Mouse (Mus musculus) lung, postnatal 10 days (tissue): ENCODE measurements around the gene Mettl9.

ENCODE experiments used
- DNase-seq: peaks from one replicate; pipeline ENCODE4 v3.0.0; 2021

Gene Mettl9

DNA sequence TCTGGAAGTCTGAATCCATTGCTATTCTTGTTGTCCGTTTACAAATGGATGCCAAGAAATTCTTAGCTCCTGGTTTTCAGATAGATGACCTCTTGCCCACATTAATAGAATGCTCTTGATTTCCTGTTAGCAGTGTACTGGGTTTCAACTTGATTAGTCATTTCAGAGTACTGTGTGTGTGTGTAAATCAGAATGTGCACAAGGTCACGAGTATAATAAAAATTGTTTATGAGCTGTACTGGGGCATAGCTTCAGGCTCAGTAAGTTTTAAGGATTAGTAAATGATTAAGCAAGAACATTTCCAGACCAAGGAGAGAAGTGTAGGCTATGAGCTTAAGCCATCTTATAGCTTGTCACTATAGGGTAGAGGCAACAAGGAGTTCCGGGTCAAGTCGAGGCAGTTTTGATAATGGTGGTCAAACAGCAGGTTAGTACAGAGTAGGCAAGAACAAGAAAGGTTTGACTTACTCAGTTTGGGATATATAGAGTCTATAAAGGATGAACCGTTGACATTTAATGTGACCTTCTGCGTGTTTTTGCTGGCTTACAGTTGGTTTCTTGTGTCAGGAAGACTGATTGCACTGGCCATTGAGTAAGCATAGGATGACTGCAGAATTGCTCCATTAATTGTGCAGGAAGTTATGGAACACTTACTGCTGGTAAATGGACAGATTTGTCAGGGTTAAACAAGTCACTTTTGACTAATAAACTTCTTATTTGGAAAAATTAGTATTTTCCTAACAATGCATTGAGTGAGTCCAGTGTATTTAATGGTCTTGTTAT, 11.6 kb downstream of the Mettl9 start:
- DNase-seq: no peak

DNA sequence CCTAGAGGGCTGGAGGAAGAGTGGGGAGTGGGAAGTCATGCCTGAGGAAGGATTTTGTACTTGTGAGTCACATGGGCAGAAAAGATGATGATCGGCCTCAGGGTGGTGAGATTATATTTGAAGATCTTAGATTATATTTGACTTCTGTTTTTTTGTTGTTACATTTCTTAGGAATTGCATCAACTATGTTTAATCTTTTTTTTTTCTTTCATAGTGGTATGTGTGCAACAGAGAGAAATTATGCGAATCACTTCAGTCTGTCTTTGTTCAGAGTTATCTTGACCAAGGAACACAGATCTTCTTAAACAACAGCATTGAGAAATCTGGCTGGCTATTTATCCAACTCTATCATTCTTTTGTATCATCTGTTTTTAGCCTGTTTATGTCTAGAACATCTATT, 13.4 kb downstream of the Mettl9 start:
- DNase-seq: no peak

DNA sequence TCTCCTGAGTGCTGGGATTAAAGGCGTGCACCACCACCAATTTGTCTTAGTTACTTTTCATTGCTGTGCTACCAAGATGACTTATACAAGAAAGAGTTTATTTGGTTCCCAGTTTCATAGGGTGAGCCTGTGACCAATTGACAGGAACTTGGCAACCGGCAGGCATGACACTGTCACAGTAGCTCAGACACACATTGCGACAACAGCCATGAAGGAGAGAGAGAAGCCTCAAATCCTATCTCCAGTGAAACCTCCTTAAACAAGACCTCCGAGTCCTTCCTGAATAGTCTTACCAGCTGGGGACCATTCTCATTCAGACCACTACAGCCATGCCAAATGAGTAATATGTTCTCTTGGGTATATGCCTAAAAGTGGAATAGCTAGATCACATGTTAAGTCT, 18.8 kb downstream of the Mettl9 start:
- DNase-seq: peak; percentile 27

DNA sequence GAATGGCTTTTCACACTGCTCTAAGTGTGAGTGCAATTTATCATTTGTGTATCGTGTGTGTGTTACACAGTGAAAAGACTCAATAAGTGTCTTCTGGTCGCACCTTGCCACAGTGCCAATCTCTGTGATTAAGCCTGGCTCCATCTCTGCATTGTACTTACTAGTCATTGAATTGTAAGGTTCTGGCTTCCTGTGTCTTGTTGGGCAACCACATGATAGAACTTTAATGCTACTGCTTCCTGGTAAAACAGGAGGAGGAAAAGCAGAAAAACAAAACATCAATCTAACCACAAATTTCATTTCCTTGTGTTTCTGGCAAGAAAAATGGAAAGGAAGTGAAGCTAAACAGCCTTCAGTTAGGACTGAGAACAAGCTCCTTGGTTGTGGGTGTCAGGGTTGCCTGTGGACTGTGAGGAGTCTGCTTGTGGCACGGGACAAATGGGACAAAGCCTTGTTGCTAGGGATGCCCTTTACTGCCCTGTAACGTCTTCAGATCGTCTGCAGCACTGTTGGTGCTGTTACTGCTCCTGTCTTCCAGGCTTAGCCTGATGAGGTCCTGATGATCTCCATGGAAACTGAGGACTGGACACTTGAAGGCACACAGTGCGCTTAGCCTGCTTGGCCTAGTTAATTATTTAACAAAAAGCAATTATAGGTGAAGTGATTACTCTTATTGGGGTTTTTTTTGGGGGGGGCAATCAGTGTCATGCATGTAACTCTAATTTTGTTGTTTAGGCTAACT, 25.4 kb downstream of the Mettl9 start:
- DNase-seq: no peak

DNA sequence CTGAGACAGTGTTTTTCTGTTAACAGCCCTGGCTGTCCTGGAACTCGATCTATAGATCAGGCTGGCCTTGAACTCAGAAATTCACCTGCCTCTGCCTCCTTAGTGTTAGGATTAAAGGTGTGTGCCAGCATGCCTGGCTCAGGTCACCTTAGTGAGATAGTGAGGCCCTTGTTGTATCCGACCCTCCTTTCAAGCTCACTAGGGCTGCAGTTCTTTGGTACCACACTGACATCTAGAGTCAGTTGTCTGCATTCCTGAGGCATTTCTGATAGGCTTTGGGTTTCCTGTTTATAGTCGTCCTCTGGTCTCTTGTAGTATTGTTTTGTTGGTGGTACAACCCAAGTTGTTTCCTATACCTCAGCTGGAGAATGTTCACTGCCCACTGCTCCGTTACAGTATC, 30.1 kb downstream of the Mettl9 start:
- DNase-seq: peak; percentile 53

DNA sequence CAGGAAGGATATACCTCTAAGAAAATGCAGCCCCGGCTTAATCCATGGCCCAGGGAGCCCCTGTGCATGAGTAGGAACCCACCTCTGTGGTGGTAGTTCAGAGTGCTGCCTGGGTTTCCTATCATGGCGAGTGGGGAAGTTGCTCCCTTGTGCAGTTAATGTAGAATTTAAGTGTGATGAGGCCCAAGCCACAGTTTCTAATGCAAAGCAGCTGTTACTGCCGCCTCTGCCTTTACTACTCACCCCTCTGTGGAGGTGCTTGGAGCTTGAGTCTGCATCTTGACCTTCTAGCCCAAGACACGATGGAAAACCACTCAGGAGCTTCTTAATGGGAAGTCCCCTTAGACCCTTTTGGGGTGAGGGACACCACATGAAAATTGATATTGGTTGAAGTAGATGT, 37.0 kb downstream of the Mettl9 start:
- DNase-seq: no peak

DNA sequence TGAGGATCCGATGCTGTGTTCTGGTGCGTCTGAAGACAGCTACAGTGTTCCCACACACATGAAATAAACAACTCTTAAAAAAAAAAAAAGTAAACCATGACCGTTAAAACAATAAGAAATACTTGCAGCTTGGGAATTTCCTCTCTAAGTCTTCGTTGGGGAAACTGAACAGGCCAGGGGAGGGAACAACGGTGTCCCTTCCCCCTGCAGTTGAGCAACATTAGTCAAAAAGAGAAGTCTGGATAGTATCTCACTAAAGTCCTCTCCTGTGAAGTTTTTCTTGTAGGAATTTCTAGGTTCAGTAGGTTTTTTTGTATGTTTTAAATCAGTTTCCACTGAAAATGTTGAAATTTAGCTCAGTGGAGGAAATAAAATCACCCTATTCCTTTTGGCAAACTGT, 38.3 kb downstream of the Mettl9 start:
- no peak for DNase-seq

DNA sequence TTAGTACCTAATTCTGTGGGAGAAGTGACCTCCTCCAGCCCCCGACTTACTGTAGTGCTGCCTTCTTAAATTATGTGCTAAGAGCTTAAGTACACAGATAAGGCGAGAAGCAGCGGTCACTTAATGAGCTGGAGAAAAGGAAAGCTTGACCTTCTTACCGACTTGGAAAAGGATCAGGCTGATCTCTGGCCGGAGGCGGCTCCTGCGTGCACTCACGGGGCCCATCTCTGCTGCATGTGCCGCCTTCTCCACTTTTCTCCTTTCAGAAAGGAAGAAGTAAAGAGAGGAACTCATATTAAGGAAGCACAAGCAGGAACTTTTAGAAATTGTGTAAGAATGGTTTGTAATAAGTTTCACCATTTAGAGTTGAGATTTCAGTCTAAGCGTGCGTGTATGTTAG, 40.0 kb downstream of the Mettl9 start, which contains the start of gene Igsf6:
TSS of gene Igsf6 (minus strand) at position 292 of the 400 bp plus-strand sequence.
- peak; percentile 10 for DNase-seq

DNA sequence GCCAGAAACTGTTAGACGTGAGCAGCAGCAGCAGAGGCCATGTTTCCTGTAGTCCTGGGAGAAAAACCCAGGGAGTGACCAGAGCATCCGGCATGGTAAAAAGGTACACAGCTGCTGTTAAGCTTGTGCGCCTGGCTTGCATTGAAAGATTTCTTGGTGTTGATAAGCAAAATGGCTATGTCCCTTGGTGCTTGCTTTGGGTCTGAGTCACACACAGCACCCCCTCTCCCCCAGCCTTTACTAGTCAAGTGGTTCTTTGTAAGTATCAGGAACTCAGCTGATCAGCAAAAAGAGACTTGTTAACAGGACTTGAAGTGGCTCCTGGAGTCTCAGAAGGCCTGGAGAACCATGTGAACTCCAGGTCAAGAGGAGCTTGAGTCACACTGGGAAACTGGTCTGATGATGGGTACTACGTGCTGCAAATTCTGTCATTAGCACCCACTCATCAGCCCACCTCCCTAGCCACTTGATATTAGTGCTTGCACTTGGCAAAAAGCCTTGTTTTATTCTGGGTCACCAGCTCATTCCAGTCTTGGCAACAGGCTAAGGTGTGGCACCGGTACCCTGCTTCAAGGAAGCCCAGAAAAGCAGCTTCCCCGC, 40.7 kb downstream of the Mettl9 start:
- peak; percentile 20 for DNase-seq

DNA sequence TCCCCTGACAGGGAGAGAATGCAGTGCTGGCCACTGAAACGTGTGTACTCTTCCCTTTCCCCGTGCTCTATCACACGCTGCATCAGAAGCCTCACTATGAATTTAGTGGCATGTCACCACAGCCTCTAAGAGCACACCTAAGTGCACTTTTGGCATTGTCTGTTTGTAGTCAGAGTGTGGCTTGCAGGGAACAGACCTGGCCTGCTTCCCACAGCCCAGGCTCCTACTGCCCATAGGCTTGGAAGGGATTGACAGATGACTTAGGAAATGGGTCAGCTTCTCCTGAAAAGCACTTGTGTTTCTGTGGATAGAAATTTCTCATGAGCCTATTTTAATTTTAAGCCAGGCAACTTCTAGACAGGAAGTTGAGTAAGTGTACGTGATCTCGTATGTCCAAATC, 41.2 kb downstream of the Mettl9 start:
- DNase-seq: no peak

DNA sequence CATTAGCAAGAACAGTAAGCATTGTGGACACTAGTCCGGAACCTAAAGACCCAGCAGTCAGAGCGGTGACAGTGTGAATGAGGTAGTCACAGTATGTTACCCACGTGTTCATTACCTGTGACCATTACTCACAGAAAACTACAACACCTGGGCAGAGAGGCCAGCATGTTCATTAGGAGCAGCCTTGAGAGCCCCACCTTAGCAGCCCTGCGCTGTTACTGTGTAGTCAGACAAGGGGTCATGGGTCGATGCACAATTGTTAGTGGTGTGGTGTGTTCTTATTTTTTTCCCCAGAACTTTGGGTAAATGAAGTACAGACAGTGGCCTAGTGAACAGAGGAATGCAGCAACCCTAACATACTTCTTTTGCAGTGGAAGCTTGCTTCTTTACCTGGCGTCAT, 43.1 kb downstream of the Mettl9 start:
- no peak for DNase-seq

DNA sequence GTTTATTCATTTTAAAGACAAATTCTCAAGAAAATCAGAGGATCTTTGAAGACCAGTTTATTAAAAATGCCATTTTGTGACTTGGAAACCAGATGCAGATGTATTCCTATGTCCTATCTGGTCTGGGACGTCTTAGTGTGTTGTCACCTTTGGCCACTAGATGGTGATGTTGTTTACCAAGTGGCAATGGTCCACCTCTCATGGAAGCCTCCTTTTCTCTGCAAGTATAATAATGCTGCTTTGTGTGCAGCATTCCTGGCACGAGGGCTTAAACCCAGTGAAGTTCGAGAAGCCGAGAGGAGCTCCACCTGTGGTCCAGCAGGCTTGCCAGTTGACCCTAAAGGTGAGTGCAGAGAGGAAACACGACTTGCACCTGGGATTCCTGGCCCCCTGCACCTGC, 43.6 kb downstream of the Mettl9 start:
- peak; percentile 80 for DNase-seq

DNA sequence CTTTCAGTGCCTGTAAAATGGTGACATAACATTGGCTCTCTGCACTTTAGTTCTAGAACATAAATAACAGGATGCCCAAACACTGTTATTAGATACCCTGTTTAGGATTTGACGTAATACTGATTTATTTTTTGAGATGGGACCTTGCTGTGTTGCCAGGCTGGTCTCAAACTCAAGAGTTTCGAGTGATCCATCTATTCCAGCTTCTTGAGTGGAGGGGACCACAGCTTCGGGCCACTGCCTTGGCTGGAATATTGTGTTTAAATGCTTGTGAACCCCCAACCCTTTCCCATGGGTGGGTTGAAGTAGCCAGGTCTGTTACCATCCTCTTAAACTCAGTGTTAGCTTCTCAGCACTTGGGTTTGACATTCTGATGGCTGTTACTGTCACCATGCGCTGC, 47.1 kb downstream of the Mettl9 start, which contains the start of gene Otoa:
TSS of gene Otoa (plus strand) at position 301 of the 400 bp plus-strand sequence.
- no peak for DNase-seq

DNA sequence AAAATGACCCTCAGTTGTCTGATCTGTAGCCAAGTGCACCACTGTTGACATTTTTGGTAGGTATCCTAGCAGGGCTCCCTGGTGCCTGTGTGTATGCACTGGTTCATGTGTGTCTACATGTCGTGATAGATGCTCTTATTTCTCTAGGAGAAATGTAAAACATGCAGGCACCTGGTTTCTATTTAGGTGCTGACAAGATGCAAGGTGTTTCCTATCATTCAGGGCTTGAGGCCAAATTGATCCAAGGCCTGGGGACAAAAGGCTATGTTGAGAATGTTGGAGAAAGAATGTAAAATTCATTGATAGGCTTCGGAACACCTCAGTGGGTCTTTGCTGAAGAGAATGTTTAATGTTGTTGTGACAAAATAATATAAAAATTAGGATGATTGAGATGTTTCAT, 47.6 kb downstream of the Mettl9 start:
- DNase-seq: no peak

DNA sequence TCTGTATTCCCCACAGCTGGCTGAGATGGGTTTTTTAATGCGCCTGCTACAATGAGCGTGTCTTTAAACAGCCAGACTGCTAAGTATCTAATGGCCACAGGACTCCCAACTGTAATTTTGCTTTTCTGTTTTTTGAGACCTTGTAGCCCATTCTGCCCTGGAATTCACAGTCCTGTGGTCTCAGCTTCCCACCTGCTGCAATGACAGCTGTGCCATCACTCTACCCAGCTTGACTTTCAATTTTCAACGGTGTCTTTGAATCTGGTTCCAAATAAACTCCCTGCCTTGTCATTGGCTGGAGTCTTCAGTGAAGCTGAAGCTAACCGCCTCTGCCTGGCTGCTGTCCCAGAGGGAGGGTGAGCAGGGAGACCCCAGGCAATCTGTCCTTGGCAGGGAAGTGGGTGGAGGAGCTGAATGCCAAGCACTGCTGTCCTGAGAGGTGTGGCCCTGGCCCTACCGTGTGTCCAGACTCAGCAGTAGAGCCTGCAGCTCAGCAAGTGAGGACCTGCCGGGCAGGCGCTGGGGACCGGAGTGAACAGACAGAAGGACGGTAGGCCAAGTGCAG, 48.8 kb downstream of the Mettl9 start:
- DNase-seq: no peak

DNA sequence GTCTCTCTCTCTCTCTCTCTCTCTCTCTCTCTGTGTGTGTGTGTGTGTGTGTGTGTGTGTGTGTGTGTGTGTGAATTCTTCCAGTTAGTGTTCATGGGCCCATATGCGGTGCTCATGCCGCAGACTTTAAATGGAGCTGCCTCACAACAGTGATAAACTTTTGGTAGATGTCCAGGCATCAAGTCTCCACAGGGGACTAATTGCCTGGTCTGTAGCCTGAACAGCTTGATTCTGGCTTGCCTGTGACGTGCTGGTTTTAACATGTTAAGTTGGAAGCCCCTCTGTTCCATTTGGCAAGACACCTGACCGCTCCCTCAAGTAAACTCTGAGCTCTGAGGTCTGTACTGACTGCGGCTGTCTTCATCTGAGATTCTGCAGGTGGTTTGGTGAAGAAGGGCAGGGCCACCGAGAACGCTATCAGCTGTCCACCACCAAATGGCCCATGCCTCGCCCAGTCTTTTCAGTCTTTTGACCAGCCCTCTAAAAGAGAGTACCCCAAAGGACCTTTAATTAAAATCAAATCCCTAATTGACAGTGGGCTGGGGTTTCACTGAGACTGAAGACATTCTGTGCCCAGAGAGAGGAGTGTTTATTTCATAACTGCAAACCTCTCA, 50.7 kb downstream of the Mettl9 start:
- DNase-seq: no peak

DNA sequence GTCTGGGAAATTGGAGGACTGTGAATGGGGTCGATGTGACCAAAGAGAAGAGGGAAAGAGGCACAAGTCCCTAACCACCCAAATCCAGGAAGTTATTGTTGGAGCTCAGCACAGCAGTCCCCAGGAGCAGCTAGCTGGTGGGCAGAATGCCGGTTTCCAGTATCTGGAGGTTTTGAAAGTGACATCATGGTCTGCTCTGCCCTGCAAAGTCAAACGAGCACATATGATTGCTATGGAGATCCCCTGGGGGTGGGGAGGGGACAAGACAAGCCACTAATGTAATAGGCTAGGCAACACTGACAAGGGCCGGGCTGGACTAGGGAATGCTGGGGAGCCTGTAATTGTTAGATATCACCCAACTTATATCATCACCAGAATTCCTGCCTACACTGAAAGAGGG, 51.3 kb downstream of the Mettl9 start:
- peak; percentile 66 for DNase-seq

DNA sequence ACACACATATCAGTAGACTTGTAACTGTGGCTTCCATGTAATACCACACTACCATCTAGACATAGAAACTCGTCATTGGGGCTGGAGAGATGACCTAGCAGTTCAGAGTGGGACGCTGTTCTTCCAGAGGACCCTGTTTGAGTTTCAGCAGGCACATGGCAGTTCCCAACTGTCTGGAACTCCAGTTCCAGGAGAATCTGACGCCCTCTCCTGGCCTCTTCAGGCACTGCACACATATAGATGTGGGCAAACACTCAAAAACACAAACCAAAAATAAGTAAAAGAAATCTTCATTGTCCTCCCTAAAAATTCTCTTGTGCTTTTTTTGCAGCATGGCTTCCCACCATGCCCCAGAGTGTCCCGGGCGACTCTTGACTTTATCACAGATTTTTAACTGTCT, 54.5 kb downstream of the Mettl9 start:
- no peak for DNase-seq

DNA sequence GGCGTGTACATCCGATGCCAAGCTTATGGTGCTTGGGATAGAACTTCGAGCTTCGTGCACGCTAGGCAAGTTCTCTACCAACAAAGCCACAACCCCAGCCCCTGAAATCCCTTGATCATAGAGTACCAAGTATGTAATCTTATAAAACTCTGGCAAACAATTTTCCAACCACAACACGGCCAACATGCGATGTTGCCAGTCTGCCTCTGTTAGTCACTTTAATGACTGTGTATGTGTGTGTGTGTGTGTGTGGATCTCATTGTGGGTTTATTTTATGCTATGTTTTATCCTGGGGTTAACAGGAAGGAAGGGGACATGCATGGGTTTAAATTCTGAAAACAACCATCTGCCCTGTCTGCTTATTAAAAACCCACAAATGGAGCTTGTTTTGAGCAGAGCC, 56.5 kb downstream of the Mettl9 start:
- DNase-seq: no peak

DNA sequence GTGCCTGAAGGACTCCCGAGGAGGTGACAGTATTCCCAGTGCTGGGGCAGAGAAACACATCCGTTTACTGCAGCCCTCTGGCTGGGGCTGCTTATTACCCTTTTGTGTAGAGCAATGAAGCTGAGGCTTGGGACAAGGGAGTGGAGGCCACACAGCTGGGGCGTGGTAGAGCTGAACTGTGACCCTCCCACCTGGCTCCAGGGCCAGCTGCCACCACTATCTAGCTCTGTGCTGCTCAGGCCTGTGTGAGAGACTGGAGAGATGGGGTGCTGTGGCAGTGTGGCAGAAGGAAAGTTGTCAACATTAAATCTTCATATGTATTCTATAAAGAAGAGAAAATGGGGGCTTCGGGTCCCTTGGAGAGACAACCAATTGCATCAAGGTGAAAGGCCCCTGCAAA, 58.8 kb downstream of the Mettl9 start:
- DNase-seq: no peak

DNA sequence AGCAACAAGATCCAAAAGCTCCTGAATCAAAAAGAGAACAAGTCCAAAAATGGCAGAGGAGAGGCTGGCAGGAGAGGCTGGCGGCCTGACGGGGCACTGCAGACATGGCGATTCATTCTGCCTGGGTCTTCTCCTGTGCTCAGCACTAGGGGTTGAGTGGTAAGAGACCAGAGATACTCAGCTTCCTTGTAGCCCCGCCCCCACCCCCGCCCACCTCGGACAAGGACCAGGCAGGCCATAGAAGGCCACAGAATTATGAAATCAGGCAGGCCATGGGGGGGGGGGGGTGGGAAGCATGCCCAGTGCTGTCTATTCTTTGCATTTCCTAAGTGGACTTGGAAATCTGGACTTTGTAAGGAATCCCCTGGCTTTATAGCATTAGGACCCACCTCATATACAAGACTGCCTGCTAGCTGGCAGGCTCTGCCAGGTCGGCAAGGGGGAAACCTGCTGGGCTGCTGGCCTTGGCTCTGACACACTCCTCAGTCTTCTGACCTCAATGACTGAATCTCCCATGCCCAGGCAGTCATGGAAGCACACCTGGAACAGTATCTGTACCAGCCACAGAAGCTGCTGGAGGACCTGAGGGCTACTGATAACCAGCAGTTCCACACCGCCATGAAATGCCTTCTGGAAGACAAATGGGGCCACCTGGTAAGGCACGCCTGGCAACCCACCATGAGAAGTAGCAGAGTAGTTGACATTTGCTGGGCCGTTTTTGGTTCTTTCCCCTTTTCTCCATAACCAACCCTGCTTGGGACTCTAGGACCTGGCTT, 64.6 kb downstream of the Mettl9 start:
- DNase-seq: no peak

DNA sequence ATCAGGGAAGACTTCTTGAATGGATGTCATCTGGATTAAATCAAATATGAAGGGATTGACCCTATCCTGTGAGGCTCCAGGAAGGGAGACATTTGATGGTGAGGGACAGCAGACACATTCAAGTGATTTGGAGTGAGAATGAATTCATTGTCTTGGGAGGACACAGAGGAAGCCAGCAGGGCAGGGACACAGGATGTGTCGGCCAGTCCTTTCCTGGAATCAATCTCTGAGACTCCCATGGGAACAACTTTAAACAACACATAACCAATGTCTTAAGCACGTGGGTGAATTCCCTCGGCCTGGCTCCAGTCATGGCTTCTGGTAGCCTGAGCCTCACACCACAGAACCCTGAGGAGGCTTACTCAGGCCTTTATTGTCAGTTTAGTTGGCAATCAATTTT, 73.6 kb downstream of the Mettl9 start:
- peak; percentile 18 for DNase-seq
